Mouse (Mus musculus) liver, postnatal 0 days (tissue): ENCODE results near the gene Gm17662.

Experiments
- CTCF ChIP-seq: sonication (generic); IDR thresholded peaks from 2 replicates; pipeline ENCODE4 v1.5.1; 2016; ENCODE audit warnings: antibody characterized with exemption, low read depth
- EP300 ChIP-seq: IDR thresholded peaks from 2 replicates; pipeline ENCODE4 v1.6.1; 2016; ENCODE audit warnings: antibody characterized with exemption, low read depth, mild to moderate bottlenecking

GRCm38 (mm10) chr4:104888499-104889262 is 31.6 kb downstream of the Gm17662 start:
- no peak for TF ChIP-seq CTCF
- no peak for TF ChIP-seq EP300
